Mouse (Mus musculus) megakaryocyte progenitor cell, adult 5-6 weeks (primary cell): Measurements from ENCODE around the gene Ube2k. TPM values are rescaled to one million over a fixed set of nuclear protein-coding genes. Genes with fewer than 3 reads are reported as not detected.

Source experiments
- ATAC-seq: replicated peaks from 2 replicates; pipeline ENCODE4 v1.8.0; 2016; ENCODE audit warnings: mild to moderate bottlenecking, moderate TSS enrichment, inconsistent platforms; ENCODE audit not compliant: poor library complexity
- total RNA-seq, 2 experiments: library from RNA; stranded (forward) in 1 of 2; stranded (reverse) in 1 of 2; fragments of 157-497, 149-512 nt in 1 of 2; fragments of 200-1000 nt in 1 of 2; gene quantifications; 2 replicates each; pipeline versions ENCODE4 v1.2.3 to v1.2.4; 2015 to 2017

Gene Ube2k
- total RNA-seq, 2 experiments from 2014 or later, result 32.9 to 150 TPM

GRCm38 (mm10) chr5:65537420-65538071 is 513 bp downstream of the Ube2k start:
- ATAC-seq, result peak; percentile 13

- no peak for ATAC-seq
Measured at GRCm38 (mm10) chr5:65538121-65538520, 1.1 kb downstream of the Ube2k start.

DNA sequence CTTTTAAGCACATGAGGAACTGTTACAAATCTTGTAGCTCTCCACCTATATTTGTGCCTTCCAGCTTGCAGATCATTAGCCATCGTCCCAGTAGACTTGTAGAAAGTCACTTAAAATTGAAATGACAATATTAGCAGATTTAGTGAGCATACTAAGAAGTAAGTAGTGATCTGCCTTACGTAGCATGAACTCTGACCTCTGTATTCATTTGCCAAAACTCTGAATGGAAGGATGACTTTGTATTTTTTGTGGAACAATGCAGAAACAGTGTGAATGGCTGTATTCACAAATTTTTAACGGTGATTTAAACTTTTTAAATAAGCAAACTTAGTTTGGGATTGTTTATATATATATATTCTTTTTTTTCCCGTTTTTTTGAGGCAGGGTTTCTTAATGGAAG is 1.8 kb downstream of the Ube2k start:
- no peak for ATAC-seq

- no peak for ATAC-seq
Measured at GRCm38 (mm10) chr5:65539786-65540185, 2.8 kb downstream of the Ube2k start.

- ATAC-seq, result no peak
Measured at GRCm38 (mm10) chr5:65541889-65542288, 4.9 kb downstream of the Ube2k start.

DNA sequence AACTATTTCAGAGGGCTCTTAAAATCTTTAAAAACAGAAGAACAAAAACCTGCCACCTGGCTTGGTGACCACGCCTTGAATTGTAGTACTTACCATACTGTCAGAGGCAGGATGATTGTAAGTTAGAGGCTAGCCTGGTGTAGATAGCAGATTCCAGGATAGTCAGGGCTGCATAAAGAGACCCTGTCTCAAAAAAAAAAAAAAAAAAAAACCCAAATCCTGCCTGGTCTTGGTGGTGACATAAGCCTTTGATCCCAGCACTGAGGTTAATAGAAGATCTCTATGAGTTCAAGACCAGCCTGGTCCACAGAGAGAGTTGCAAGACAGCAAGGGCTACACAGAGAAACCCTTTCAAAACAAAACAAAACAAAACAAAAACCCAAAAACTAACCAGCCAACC is 6.5 kb downstream of the Ube2k start:
- no peak for ATAC-seq

DNA sequence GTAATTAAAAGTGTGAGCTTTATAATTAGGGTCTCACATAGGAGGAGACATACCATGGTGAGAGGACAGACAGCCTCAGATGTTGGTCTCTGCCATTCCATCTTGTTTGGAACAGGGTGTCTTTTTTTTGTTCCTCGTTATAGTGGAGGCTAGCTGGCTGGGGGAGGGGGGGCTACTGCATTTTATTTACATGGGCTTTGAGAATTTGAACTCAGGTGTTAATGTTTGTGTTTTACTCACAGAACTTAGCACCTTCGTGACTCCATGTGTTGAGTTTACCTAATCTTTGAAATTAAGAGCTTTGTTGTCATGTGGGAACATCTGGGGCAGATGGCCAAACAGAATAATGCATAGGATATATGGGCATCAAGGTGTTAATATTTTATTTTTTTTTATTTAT is 7.6 kb downstream of the Ube2k start:
- no peak for ATAC-seq

DNA sequence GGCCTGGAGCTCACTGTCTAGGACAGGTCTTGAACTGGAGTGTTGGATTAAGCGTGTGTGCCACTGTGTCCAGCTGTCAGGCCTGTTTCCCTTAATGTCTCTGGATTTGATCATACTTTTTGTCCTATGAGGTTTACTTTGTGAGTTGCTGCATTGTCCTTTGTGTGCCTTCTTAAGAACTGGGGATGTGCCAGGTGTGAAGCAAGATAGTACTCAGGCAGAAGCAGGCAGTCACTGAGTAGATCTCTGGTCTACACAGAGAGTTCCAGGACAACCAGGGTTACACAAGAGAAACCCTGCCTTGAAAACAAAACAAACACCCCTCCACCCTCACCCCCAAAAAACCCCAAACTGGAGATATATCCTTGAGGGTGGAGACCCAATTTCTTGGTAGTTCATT is 12.6 kb downstream of the Ube2k start:
- peak; percentile 72 for ATAC-seq

- ATAC-seq, result no peak
Measured at GRCm38 (mm10) chr5:65557109-65557508, 20.1 kb downstream of the Ube2k start.

DNA sequence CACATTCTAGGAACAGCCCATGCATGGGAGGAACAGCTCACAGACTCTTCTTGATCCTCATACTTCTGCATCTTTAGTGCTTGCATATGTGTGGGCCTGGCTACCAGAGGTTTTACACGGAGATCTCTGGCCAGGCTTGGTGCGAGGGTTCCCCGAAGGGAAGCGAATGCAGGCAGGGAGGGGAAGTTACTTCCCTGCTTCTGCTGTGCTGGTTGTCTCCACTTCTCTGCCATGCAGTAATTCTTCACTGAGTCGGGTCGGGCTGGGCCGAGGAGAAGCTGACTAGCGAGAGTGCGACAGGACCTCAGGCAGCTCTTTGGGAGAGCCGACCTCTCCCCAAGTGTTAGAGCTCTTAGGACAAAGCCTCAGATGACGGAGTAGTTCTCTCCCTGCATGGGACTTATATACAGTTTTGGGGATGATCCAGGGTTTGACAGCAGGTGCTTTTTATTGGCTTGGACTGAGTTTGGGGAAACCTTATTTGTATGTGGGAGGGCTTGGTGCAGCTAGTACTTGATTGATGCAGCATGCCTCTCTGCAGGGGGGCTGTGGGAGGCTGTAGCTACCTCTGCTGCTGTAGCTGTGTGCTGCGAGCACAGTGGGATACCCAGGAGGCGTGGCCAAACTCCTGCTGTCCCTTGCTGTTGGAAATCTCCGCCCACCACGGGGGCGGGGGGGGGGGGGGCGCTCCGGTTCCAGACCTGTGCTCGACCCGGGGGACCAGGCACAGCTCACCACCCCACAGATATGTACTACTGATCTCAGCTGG is 24.3 kb downstream of the Ube2k start:
- peak; percentile 20; the same call in 1 of the 2 replicates for ATAC-seq

DNA sequence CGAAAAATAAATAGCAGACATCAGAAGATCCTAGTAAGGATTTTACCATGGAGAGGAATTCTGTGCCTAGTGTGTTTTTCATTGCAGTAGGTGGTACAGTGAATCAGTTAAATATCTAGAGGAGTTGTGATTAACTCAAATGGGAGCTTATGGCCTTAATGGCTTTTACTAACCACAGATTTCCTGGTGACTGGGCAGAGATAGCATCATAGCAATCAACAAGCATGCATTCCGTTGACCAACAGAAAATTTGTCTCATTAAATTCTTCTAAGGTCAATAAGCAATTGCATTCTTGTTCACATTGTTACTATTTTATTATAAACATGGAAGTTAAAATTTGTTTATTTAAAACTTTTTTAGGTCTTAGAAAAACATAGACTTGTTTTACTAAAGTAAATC is 28.5 kb downstream of the Ube2k start:
- ATAC-seq, result no peak

GRCm38 (mm10) chr5:65574876-65575275 is 37.8 kb downstream of the Ube2k start:
- no peak for ATAC-seq

DNA sequence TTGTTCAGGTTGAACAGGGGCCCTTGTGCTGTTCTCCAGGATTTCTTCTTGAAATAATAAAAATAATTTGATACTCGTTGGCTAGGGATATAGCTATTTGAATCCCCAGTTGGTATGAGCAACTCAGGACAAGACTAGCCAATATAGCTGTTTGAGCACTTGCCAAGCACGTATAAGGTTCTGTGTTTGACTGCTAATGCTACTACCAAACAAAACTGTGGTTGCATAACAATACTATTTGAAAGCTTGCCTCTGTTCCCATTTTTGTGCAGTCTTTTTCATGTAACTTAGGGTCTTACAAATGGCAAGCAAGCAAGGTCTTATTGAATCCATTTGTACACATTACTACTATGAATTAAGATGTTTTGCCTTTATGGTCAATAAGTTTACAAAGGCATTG is 38.9 kb downstream of the Ube2k start:
- ATAC-seq, result no peak

DNA sequence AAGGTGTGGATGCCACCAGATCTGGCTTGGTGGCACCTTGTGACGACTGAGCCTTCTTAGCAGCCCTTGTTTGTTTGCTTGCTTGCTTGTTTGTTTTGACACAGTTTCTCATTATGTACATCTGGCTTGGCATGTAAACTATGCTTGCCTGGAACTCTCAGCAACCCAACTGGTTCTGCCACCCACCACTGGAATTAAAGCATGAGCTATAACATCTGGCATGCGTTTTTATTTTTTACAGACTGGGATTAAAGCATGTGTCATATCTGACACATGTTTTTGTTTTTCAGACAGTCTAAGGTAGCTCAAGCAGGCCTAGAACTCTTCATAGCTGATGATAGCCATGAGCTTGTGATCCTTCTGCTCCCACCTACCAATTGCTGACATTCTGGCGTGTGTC is 41.5 kb downstream of the Ube2k start:
- ATAC-seq, result no peak

DNA sequence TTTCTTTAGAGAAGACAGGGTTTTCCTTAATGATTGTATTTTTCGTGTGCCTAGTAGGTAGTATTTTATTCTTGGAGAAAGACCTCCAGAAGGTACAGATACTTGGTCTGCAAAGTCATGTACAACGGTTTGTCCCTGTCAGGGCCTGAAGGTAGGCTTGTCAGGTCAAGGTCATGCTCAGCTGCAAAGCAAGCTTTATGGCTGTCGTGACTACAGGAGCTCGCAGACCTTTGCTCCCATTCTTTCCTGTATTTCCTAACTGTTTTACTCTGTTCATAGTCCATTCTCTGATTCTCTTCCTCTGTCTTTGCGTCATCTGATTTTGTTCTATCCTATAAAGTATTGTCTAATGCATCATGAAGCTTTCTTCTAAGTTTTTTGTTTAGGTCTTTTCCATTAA is 49.3 kb downstream of the Ube2k start:
- no peak for ATAC-seq

- no peak for ATAC-seq
Measured at GRCm38 (mm10) chr5:65590199-65590598, 53.2 kb downstream of the Ube2k start.

DNA sequence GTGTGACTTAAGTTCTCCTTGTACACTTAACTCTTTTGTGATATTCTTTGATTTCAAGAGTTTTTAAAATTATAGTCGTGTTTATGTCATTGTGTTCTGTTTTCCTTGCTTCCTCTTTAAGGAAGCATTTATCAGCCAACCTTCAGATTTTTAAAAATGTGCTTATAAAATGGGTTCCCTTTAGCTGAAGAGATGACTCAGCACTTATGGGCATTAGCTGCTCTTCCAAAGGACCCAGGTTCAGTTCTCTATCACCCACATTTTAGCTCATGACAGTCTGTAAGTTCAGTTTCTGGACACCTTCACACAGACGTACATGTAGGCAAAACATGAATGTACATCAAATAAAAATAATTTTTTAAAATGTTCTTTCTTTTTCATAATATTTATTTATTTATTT is 55.4 kb downstream of the Ube2k start:
- ATAC-seq, result no peak

DNA sequence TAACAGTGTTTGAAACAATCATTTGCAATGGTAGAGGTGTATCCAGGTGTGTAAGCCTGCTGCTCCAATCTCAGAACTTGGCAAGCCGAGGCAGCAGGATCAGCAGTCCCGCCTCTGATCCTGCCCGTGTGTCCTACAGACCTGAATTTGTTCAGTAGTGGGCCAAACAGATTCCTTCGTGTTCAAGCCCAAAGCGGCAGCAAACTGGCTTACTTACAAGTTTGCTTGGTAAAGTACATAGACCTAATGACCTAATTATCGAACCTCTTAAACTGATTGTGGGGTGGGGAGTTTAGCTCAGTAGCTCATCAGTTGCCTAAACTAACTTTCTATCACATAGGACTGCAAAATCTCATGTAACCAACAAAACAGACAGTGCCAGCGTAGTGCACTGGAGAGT is 62.6 kb downstream of the Ube2k start:
- ATAC-seq, result no peak

GRCm38 (mm10) chr5:65606820-65607219 is 69.8 kb downstream of the Ube2k start:
- ATAC-seq, result no peak

GRCm38 (mm10) chr5:65609769-65610168 is 72.7 kb downstream of the Ube2k start:
- no peak for ATAC-seq

- ATAC-seq, result no peak
Measured at GRCm38 (mm10) chr5:65610541-65610940, 73.5 kb downstream of the Ube2k start.

- ATAC-seq, result peak; percentile 20; the same call in 1 of the 2 replicates
Measured at GRCm38 (mm10) chr5:65613152-65613924, 76.3 kb downstream of the Ube2k start.
